Mouse (Mus musculus) cerebellum, postnatal 14 days (tissue): Measurements from ENCODE around the gene Azgp1.
"Not testable (repeated sequence)": the region's sequence is repeated elsewhere in the genome, so short reads cannot be mapped to it uniquely, and the experiment has no call there.

Source experiments
- DNase-seq, 2 experiments: peaks; one replicate each; pipeline ENCODE4 v3.0.0; 2021; ENCODE audit warnings: mixed read lengths in 2 of 2

Gene Azgp1

DNA sequence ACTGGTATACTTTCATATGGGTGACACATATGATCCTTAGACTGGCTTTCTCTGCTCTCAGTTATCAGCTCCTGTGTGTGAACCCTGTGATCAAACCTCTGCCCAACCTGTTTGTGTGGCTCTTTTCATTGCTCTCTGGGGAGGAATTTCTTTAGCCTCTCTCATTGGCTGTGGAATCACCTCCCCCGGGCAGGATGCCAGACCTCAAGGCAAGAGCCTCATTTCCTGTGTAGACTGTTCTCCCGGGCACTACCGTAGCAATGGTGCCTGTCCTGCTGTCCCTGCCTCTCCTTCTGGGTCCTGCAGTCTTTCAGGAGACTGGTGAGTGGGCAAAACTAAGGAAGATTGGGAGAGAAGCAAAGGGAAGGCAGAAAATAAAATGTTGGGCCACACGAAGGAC, at the start of gene Azgp1:
Gene Azgp1 (plus strand): TSS at position 221 of the 400 bp plus-strand sequence.
- DNase-seq = peak in 1 of 2 experiments; percentile 6

DNA sequence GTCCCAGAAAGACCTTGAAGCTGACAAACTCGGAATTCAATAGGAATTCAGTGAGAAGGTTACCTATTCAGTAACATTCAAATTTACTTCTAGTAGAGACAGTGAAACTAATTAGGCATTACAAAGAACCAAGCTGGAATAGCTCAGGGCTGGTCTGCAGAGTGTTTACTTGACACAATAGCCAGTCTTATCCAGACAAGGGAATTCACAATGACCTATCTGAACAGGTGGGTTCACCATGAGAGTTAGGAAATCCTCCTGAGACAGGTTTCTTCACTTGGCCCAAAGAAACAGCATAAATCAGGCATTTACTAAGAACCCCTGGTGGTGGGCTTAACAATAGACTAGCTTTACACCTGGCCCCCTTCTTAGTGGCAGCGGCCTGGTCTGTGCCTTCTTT, 47.4 kb upstream of the Azgp1 start:
- DNase-seq = not testable (repeated sequence)

DNA sequence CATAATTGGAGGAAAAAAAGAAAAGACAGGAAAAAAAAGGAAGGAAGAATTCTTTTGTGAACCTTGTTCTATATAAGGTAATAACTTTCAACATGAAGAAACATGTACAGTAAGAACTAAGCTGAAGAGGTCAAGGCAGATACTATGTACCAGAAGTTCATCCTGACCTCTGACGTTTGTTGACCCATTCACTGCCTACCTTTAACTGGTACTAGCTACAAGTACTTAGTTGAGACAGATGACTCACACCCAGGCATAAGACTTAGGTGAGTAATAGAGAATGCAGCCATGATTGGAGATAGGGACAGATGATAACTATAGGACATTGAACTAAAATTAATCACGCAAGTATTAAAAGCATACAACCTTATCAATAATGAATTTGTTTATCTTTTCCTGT, 44.8 kb upstream of the Azgp1 start:
- DNase-seq = no peak

DNA sequence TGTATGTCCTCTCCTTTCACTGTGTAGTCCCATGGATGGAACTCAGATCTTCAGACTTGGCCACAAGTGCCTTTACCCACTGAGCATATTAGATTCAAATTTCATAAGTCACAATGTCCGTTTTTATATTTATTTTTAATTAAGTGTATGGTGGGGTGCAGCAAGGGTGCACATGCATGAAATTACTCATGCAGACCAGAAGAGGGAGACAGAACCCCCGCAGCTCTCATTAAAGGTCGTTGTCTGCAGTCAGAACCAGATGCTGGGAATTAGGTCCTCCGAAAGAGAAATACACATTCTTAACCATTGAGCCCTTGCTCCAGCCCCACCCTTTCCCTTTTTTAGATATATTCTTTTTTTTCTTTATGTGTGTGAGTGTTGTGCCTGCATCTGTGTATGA, 44.1 kb upstream of the Azgp1 start:
- no peak for DNase-seq

DNA sequence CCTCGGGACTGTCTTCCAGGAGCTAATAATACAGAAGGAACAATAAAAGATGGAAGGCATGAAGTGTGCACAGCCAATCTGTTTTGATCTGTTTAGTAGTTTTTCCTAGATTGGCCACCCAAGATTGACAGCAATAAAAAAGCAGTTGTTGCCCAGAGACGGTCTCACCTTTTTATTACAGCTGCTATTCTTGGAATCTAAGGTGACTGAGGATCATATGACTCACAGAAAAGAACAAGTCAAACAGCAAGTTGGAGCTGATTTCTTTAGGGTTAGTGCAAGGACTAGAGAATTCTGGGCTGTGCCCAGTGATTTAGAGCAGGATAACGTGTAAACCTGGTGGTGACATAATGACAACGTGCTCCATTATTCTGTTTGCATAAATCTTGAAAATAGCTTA, 40.4 kb upstream of the Azgp1 start:
- DNase-seq = no peak

DNA sequence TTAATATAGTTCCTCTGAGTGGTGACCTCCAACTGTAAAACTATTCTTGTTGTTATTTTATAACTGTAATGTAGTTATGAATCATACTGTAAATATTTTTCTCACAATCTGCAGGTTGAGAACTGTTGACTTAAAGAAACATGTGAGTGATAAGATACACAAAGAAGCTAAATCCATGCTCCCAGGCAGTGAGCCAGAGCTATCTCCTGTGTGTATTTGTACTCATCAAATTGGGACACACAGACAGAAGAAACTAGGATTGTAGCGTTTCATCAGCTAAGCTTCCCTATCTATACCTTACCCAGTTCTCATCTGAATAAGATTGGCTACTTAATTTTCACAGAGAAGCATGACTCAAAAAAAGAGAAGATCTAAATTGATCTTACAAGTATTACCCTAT, 38.2 kb upstream of the Azgp1 start:
- no peak for DNase-seq

DNA sequence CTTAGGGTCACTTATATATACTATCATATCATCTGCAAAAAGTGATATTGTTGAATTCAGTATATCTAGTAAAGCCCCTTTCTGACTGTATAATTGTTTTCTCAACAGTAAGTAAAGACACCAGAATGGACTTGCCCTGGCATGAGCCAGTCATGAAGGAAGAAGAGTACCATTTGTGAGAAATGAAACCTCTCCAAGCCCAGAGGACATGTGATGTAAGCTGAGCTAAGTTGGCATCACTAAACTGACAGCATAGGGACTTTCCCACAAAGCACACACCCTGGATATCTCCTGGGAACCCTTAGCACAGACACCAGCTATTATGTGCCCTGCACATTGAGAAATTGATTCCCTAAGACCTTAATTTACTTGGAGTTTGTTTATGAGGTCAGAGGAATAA, 34.0 kb upstream of the Azgp1 start:
- no peak for DNase-seq

DNA sequence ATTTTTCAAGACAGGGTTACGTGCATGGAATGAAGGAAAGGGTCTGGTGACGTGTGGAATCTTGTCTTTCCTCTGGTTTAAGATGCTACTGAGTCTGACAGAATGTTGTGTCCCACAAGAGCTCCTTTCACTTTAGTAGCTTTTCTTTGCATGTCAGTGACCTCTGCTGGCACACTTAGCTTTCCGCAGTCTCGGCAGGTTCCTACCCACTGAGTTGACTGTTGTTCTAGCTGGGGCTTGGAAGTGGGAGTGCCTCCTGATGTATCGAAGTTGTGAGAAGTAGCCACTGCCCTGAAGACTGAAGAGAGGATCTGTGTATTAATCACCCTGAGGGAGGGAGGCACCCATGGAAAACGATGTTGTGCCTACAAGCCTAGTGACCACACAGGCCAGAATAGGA, 30.1 kb upstream of the Azgp1 start:
- DNase-seq = peak; percentile 39 to 48

DNA sequence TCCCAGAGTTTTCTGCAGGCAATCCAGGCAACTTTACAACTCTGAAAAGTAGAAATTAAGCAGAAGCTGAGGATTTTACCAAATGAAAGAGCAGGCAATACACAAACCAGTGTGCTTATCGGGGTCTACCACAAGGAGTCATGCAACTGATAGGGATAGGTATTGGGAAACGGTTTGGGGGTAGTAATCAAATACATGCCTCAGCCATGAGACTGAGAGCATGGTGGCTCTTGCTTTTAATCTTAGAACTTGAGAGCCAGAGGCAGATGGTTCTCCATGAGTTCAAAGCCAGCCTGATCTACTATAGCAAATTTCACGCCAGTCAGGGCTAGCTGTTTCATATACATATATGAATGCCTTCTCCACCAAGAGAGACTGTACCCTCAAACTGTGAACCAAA, 24.9 kb upstream of the Azgp1 start:
- DNase-seq = no peak

DNA sequence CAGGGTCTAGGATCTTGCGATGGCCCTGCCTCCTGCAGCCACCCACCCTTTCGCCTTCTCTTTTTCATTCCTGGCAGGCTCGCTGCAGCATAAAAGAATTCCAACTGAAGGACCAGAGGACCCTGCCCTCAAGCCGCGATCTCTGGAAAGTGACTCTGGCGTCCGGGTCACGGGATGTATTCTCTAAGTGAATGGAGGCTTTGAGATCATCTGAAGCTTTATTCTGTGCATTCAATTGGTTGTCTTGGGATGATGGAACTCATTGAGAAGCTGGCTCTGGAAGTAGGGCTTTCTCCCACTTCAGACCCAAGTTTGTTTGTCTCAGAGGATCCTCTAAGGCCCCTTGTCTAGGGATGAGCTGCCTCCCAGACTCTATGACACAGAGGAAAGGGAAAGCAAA, 18.4 kb upstream of the Azgp1 start, which contains the start of gene Gjc3:
Gene Gjc3 (minus strand): TSS at position 154 of the 400 bp plus-strand sequence.
- DNase-seq = no peak

DNA sequence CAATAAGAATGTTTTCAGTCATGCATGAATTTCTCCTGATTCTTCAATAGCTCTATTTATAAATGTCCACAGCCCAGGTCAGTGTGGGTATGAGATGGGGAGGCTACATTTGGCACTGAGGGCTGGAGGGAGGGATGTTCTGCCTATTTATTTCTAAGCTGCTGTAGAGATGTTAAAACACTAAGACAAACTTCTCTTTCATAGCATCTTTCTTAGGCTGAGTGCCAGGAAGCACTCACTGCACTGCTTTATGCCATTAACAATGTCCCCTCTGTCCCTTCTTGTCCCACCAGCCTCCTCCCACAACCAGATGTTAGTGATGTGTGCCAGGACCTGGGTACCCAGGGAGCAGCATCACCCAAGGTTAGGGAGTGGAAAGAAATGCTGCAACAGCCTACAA, 14.8 kb upstream of the Azgp1 start:
- peak in 1 of 2 experiments; percentile 2 for DNase-seq

DNA sequence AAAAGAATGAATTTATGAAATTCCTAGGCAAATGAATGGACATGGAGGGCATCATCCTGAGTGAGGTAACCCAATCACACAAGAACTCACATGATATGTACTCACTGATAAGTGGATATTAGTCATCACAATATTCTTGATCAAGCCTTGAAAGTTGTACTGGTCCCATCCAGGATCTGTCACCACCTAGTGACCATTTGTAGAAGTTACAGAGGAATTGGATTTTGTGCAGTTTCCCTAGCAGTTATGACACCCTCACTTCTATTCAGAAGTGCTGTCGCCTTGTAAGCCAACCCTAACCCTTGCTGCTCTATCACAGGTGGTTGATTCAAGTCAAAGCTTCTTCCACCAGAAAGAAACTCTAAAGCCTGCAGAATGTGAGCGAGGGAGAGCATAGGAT, 8.2 kb upstream of the Azgp1 start:
- no peak for DNase-seq

DNA sequence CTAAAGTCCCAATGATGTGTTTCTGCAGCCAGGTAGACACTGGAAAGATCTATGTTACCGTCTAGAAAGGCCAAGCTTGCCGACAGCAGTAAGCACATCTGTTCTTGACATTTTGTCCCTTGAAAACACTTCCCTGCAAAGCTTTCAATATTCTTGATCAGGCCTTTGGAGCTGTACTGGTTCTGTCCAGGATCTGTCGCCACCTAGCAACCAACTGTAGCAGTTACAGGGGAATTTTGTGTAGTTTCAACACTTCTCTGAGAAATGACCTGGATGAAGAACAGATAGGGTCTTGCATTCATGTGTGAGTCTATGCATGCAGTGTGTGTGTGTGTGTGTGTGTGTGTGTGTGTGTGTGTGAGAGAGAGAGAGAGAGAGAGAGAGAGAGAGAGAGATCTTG, 7.6 kb upstream of the Azgp1 start:
- peak in 1 of 2 experiments; percentile 10 for DNase-seq

DNA sequence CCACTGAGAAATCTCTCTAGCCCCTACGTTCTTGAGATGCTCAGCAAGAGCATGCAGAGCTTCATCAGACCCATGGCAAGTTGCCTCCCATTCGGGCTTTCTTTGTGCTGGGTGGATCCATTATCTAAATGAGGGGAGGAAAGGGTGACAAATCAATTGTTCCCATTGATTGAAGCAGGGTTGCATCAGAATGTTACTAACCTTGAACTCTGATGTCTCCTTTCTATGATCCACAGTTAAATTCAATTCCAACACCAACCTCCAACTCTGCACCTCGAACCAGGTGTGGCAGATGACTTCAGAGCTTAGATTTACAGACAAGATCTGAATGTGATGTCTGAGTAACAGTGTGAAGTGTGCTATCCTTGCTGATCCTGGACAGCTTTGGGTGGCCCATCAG, 6.6 kb upstream of the Azgp1 start:
- DNase-seq = no peak

DNA sequence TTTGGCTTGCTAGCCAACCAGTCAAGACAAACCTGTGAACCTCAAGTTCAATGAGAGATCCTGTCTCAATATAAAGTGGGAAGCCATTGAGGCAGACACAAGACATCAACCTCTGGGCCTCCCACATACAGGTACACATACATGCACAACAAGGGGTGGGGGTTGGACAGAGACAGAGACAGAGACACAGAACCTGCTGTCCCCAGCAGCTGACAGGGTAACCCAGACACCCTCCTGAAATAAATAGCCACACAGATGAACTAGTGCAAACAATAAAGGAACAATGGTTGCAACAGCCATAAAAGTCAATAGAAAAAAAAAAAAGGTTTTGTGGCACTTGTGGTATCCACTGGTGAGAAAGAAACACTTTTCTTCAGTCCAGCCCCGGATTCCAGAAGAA, 5.9 kb upstream of the Azgp1 start:
- DNase-seq = no peak

DNA sequence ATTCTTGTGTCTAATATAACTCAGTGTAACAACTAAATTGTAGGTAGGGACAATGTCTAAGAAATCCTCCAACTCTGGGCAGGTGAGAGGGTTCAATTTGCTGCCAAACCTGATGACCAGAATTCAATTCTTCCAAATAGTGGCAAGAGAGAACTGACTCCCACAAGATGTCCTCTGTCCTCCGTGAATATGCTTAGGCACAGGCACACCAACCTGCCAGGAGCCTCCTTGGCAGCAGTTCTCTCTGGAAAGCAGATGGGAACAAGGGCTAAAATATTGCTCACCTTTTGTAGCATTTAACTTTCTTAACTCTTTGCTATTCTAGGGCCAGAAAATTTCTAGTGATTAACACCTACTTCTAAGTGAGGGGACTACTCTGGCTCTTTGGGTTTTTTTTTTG, 4.0 kb upstream of the Azgp1 start:
- no peak for DNase-seq

DNA sequence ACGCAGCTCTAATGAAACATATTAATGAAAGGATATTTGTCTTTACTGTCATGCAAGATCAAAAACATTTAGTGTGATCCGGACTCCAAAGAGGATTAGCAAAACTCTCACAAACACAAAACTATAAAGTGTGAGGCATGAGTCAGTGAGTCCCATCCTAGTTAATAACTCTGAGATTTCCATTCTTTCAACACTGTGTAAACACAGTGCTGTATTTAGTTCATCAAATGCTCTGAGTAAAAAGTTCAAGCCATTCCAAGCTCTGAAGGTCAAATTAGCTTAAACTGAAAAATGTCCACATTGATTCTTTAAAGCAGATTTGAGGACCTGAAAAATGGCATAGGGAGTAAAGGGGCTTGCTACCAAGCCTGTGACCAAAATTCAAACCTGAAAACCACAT, 2.2 kb upstream of the Azgp1 start:
- DNase-seq = no peak

DNA sequence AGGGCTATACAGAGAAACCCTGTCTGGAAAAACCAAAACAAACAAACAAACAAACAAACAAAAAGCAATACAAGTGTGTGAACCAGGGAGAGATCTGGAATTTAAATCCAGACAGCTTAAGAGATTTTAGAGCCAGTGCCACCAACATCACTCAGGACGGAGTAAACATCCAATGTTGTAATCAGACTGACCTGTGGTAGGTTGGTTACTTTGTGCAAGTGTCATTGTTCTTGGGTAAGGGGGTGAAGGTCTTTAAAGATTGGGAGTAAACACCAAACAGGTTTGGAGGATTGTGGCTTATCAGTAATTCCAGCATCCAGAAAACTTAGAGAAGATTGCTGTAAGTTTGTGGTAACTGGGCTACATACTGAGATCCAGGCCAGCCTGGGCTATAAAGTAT, 5.0 kb downstream of the Azgp1 start:
- no peak for DNase-seq

DNA sequence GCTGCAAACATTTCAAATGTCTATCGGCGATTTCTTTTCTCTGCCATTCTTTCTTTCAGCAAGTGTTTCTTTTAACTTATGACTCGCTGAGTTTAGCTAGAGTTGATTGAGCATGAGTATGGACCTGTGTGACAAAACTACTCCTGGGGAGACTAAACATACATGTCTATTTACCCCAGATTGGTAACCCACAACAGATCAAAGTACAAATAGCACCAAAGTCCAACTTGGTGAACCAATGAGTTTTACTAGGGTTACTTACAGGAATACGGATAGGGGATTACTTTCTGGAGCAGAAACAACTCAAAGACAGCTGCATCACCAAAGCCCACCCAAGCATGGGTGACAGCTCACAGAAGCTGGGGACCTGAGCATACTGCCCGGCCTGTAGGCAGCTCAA, 28.1 kb downstream of the Azgp1 start:
- no peak for DNase-seq

DNA sequence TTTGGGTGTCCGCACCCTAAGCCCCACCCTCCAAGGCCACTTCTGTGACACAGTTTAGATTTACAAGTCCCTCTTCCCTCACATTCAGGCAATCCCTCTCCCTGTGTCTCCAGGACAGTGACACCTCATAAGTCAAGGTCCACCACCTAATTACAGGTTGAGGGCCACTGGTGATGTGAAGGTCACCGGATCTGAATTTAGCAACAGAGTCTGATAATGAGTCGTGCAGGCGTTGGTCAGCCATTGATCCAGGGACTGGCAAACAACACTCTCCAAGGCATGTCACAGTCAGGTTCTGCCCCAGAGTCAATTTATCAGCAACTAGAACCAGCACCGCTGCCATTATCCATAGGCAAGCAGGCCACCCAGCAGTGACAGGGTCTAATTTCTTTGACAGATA, 31.1 kb downstream of the Azgp1 start:
- DNase-seq = no peak

DNA sequence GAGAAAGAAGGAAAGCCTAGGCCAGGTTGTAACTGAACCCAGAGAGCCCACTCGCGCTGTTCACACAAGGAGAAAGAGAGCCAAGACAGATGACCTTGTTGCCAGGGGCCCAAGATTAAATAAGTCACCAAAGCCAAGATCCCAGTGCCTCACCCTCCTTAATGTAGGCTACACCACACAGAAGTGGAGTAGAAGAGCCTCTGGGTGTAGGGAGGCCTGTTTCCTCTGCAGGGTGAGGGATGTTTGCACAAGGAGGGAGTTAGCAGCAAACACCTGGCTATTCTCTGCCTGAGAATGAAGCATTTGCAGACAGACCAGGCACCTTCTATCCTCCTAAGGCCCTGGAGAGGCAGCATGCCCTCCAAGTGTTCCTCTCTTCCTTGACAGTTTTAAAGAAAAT, 35.2 kb downstream of the Azgp1 start:
- DNase-seq = no peak

DNA sequence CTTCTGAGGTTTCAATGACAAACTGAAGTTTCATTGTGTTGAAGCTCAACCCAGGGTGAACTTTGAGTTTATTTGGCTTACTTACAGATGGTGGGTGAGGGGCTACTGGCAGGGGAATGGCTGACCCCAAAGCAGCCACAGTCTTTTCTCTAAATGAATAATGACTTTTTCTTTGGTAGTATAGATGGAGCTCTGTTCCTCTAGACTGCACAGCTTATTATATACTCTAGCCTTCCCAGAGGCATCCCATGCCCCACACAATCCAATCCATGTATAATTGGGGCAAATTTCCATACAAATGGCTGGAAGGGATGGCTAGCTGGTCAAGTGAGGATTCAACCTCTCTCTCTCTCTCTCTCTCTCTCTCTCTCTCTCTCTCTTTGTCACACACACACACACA, 35.7 kb downstream of the Azgp1 start:
- no peak for DNase-seq

DNA sequence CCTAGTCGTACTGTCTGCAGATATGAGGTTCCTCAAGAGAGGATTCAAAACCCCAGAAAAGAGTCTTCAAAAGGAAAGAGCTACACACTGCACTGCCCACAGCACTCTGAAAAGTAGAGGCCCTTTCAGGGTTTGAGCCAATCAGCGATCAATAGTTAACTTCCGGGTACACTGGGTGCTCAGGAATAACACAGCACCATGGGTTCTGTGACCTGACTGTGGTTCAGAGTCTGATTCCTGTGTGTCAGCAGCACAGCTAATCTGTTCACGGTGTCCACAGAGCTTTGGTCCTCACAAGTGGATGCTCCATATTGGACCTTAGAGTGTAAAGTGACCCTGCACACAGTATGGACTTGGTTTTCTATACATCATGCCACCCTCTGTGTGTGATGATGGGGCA, 38.3 kb downstream of the Azgp1 start:
- not testable (repeated sequence) for DNase-seq

DNA sequence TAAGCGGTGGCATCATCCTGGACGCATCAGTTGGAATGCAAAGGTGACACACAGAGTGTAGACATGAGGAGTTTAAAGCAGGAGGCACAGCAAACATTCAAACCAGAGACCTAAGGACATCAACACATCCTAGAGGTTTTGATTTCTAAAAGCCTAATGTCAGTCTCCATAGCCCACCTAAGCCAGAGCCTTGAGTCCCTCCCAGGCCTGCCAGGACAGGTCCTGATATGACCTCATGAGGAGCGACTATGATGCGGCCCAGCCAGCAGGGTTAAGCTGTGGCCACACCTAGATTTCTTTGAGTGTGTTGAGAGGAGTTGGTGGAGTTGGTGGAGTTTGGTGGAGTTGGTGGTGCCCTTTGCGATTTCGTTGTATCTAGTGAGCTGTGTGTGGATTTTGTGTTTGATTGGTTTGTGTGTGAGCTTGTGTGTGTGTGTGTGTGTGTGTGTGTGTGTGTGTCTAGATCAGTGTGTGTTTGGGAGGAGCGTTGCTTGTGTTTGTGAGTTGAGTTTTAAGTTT, 39.7 kb downstream of the Azgp1 start, which contains the start of the genes Smok3a and Smok3b:
Gene Smok3a (plus strand): TSS at position 301 of the 519 bp plus-strand sequence.
Gene Smok3b (plus strand): TSS at position 469 of the 519 bp plus-strand sequence.
- DNase-seq = not testable (repeated sequence)
